Mouse (Mus musculus): ENCODE data around the gene Entpd1. TPM values are rescaled to one million over a fixed set of nuclear protein-coding genes. Genes with fewer than 3 reads are reported as not detected.
A peak's percentile ranks its signal among the peaks of the same experiment; 100 is the strongest.

Entpd1 gene
- polyA plus RNA-seq, 1 experiment from 2014 or later: 11.7 TPM

DNA sequence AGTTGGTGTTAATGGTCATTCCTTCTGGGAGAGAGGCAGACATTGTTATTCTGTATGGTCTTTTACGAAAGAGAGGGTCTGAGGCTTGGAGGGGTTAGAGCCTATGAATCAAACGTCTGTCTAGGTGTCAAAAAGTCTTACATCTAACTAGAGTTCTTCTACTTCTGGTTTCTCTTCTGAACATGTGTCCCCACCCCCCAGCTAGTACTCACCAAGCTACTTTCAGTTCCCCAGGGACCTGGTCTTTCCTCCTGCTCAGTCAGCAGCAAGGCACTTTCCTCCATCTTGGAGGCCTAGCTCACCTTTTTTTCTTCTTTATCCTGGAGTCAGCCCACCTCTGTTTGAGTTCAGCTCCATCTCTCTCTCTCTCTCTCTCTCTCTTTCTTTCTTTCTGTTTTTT, 48.9 kb downstream of the Entpd1 start:
- Histone ChIP-seq H3K9me3 (ENCODE audit: control insufficient read depth, low read length) (no peaks in the 10 kb centered on the region), H3K4me3 (ENCODE audit: low read depth, low read length) (0 out of 2 replicates have a peak overlapping the region, but pooled peaks have one; percentile 30), H3K9ac (ENCODE audit: low read length) (no peak overlapping the region), H3K27me3 (replicated peaks; ENCODE audit: control insufficient read depth, insufficient read depth, low read length) (no peaks in the 10 kb centered on the region), H3K36me3 (ENCODE audit: control insufficient read depth, insufficient read depth, low read length) (no peaks in the 10 kb centered on the region), H3K4me1 (replicated peaks; ENCODE audit: control insufficient read depth, insufficient read depth, low read length) (peaks cover 8% of the 10 kb centered on the region; the same call in 1 of the 2 replicates), H3K27ac (ENCODE audit: low read depth) (no peak overlapping the region), H3K4me2 (ENCODE audit: low read length) (peak overlapping the region; percentile 58)
- WGBS: 77% methylated on average over 2 of the region's 2 CpGs
- ATAC-seq (replicated peaks; ENCODE audit: low FRiP score, low TSS enrichment, low read depth) (no peak), DNase-seq (ENCODE audit: low spot score) (no peak)

DNA sequence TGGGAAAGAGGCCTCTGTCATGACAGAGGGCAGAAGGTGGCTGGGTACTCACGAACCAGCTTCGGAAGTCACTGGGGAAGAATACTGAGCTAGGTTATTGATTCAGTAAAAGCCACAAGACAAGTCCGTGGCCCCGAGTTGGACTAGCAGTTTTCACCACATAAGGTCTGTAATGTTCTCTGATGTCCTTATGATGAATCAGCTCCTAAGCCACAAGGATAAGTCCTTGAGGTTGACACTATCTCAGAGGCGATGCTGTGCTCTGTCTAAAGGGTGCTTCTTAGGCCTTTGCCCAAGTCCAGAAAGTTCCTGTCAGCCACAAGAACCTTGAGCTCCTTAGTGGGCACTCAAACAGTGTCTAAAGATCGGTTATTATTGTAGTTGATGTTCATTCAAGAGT, 49.7 kb downstream of the Entpd1 start:
- DNase-seq (ENCODE audit: low spot score) (no peak), ATAC-seq (replicated peaks; ENCODE audit: low FRiP score, low TSS enrichment, low read depth) (no peak)
- H3K4me1 ChIP-seq (replicated peaks; ENCODE audit: control insufficient read depth, insufficient read depth, low read length): peaks cover 8% of the 10 kb centered on the region; the same call in 1 of the 2 replicates
- H3K9ac ChIP-seq (ENCODE audit: low read length): no peak overlapping the region
- H3K27me3 ChIP-seq (replicated peaks; ENCODE audit: control insufficient read depth, insufficient read depth, low read length): no peaks in the 10 kb centered on the region
- H3K4me2 ChIP-seq (ENCODE audit: low read length): no peak overlapping the region
- no peak overlapping the region for H3K4me3 ChIP-seq (ENCODE audit: low read depth, low read length)
- no peaks in the 10 kb centered on the region for H3K36me3 ChIP-seq (ENCODE audit: control insufficient read depth, insufficient read depth, low read length)
- H3K9me3 ChIP-seq (ENCODE audit: control insufficient read depth, low read length): no peaks in the 10 kb centered on the region
- no peak overlapping the region for H3K27ac ChIP-seq (ENCODE audit: low read depth)
- 81% methylated on average over 6 of the region's 6 CpGs for WGBS

GRCm38 (mm10) chr19:40662727-40663126, 50.6 kb downstream of the Entpd1 start:
- H3K4me3 ChIP-seq (ENCODE audit: low read depth, low read length): no peak overlapping the region
- no peak overlapping the region for H3K9ac ChIP-seq (ENCODE audit: low read length)
- H3K27ac ChIP-seq (ENCODE audit: low read depth): no peak overlapping the region
- DNase-seq (ENCODE audit: low spot score) (no peak), ATAC-seq (replicated peaks; ENCODE audit: low FRiP score, low TSS enrichment, low read depth) (no peak)
- no peaks in the 10 kb centered on the region for H3K36me3 ChIP-seq (ENCODE audit: control insufficient read depth, insufficient read depth, low read length)
- WGBS: 41% methylated on average over 2 of the region's 2 CpGs
- peaks cover 8% of the 10 kb centered on the region; the same call in 1 of the 2 replicates for H3K4me1 ChIP-seq (replicated peaks; ENCODE audit: control insufficient read depth, insufficient read depth, low read length)
- no peak overlapping the region for H3K4me2 ChIP-seq (ENCODE audit: low read length)
- H3K9me3 ChIP-seq (ENCODE audit: control insufficient read depth, low read length): no peaks in the 10 kb centered on the region
- no peaks in the 10 kb centered on the region for H3K27me3 ChIP-seq (replicated peaks; ENCODE audit: control insufficient read depth, insufficient read depth, low read length)

GRCm38 (mm10) chr19:40665778-40666177, 53.6 kb downstream of the Entpd1 start:
- ATAC-seq (replicated peaks; ENCODE audit: low FRiP score, low TSS enrichment, low read depth): no peak
- Histone ChIP-seq H3K9ac (ENCODE audit: low read length) (no peak overlapping the region), H3K4me3 (ENCODE audit: low read depth, low read length) (no peak overlapping the region), H3K4me1 (replicated peaks; ENCODE audit: control insufficient read depth, insufficient read depth, low read length) (no peaks in the 10 kb centered on the region), H3K27me3 (replicated peaks; ENCODE audit: control insufficient read depth, insufficient read depth, low read length) (no peaks in the 10 kb centered on the region), H3K4me2 (ENCODE audit: low read length) (no peak overlapping the region), H3K36me3 (ENCODE audit: control insufficient read depth, insufficient read depth, low read length) (no peaks in the 10 kb centered on the region), H3K9me3 (ENCODE audit: control insufficient read depth, low read length) (no peaks in the 10 kb centered on the region), H3K27ac (ENCODE audit: low read depth) (no peak overlapping the region)
- DNase-seq (ENCODE audit: low spot score): no peak
- 77% methylated on average over 7 of the region's 7 CpGs for WGBS

- no peak for ATAC-seq (replicated peaks; ENCODE audit: low FRiP score, low TSS enrichment, low read depth)
These were observed 54.9 kb downstream of the Entpd1 start for GRCm38 (mm10) chr19:40667111-40667510.

DNA sequence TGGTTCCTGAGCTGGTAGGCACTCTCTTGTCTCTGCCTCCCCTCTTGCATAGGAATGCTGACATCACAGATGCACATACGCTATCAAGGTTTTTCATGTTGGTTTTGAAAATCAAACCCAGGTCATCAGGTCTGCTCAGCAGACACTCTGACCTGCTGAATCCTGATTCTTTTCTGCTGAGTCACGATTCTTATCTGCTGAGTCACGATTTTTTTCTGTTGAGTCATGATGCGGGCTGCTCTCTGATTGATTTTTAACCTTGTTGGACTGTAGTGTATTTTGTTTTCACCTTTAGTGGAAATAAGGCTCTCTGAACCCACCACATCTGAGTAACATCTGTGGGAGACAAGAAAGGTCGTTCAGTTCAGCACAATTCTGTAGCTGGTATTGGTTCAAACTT, 63.2 kb downstream of the Entpd1 start:
- ATAC-seq (replicated peaks; ENCODE audit: low FRiP score, low TSS enrichment, low read depth): no peak
- H3K27ac ChIP-seq (ENCODE audit: low read depth): no peak overlapping the region
- no peak overlapping the region for H3K4me2 ChIP-seq (ENCODE audit: low read length)
- H3K36me3 ChIP-seq (ENCODE audit: control insufficient read depth, insufficient read depth, low read length): no peaks in the 10 kb centered on the region
- no peak for DNase-seq (ENCODE audit: low spot score)
- H3K4me1 ChIP-seq (replicated peaks; ENCODE audit: control insufficient read depth, insufficient read depth, low read length): peaks cover 9% of the 10 kb centered on the region; the same call in 1 of the 2 replicates
- H3K4me3 ChIP-seq (ENCODE audit: low read depth, low read length): no peak overlapping the region
- WGBS: 81% methylated on average over 5 of the region's 5 CpGs
- no peaks in the 10 kb centered on the region for H3K9me3 ChIP-seq (ENCODE audit: control insufficient read depth, low read length)
- no peak overlapping the region for H3K9ac ChIP-seq (ENCODE audit: low read length)
- no peaks in the 10 kb centered on the region for H3K27me3 ChIP-seq (replicated peaks; ENCODE audit: control insufficient read depth, insufficient read depth, low read length)

More at GRCm38 (mm10) chr19:40667111-40667510, 54.9 kb downstream of the Entpd1 start:
- H3K4me3 ChIP-seq (ENCODE audit: low read depth, low read length): no peak overlapping the region
- no peak for DNase-seq (ENCODE audit: low spot score)
- H3K27me3 ChIP-seq (replicated peaks; ENCODE audit: control insufficient read depth, insufficient read depth, low read length): no peaks in the 10 kb centered on the region
- H3K9me3 ChIP-seq (ENCODE audit: control insufficient read depth, low read length): no peaks in the 10 kb centered on the region
- H3K9ac ChIP-seq (ENCODE audit: low read length): no peak overlapping the region
- 75% methylated on average over 6 of the region's 6 CpGs for whole genome bisulfite sequencing
- no peaks in the 10 kb centered on the region for H3K4me1 ChIP-seq (replicated peaks; ENCODE audit: control insufficient read depth, insufficient read depth, low read length)
- no peak overlapping the region for H3K4me2 ChIP-seq (ENCODE audit: low read length)
- H3K36me3 ChIP-seq (ENCODE audit: control insufficient read depth, insufficient read depth, low read length): no peaks in the 10 kb centered on the region
- no peak overlapping the region for H3K27ac ChIP-seq (ENCODE audit: low read depth)

- Histone ChIP-seq H3K9ac (ENCODE audit: low read length) (no peak overlapping the region), H3K4me3 (ENCODE audit: low read depth, low read length) (no peak overlapping the region), H3K27me3 (replicated peaks; ENCODE audit: control insufficient read depth, insufficient read depth, low read length) (no peaks in the 10 kb centered on the region), H3K27ac (ENCODE audit: low read depth) (peak overlapping the region; percentile 27; the same call in 1 of the 2 replicates), H3K4me1 (replicated peaks; ENCODE audit: control insufficient read depth, insufficient read depth, low read length) (peaks cover 9% of the 10 kb centered on the region; the same call in 1 of the 2 replicates), H3K36me3 (ENCODE audit: control insufficient read depth, insufficient read depth, low read length) (no peaks in the 10 kb centered on the region), H3K4me2 (ENCODE audit: low read length) (peak overlapping the region; percentile 32), H3K9me3 (ENCODE audit: control insufficient read depth, low read length) (no peaks in the 10 kb centered on the region)
- no peak for ATAC-seq (replicated peaks; ENCODE audit: low FRiP score, low TSS enrichment, low read depth)
- WGBS: 56% methylated on average over 6 of the region's 6 CpGs
- DNase-seq (ENCODE audit: low spot score): no peak
These were observed 65.9 kb downstream of the Entpd1 start for GRCm38 (mm10) chr19:40678087-40678486.

DNA sequence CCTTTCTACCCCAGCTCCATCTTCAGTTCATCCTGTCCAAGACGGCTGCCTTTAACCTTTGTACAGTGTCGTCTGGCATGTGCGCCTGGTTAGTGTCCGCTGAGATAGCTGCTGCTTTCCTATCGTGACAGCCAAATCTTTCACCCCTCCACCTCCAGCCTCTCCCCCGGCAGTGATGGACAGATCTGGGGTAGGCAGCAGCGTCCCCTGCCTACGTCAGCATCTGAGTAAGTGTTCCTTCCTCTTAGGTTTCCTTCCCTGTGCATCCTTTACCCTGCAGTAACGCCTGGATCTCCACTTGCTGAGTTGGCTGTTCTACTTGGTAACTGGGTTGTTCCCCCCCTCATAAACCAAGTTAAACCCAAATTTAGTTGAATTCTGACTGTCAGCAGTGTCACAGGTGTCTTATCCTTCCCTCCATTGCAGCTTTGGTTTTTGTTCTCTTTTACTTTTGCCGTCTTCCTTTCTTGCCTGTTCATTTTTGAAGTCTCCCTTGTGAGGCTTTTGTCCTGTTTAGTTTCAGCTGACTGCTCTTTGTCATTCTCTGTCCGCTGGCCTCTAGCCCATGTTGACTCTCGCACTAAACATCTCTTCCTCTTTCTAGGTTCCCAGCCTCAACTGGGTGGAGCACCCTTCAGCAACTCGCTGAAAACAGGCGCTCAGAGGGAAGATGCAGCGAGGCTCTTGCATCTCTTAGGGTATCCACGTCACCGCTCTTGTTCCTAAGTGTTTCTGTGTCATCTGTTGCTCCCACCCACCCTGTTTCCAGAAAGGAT, 66.6 kb downstream of the Entpd1 start:
- H3K4me1 ChIP-seq (replicated peaks; ENCODE audit: control insufficient read depth, insufficient read depth, low read length): peaks cover 9% of the 10 kb centered on the region; the same call in 1 of the 2 replicates
- ATAC-seq (replicated peaks; ENCODE audit: low FRiP score, low TSS enrichment, low read depth): no peak
- peak overlapping the region; percentile 43 for H3K27ac ChIP-seq (ENCODE audit: low read depth)
- no peak for DNase-seq (ENCODE audit: low spot score)
- no peaks in the 10 kb centered on the region for H3K36me3 ChIP-seq (ENCODE audit: control insufficient read depth, insufficient read depth, low read length)
- no peaks in the 10 kb centered on the region for H3K9me3 ChIP-seq (ENCODE audit: control insufficient read depth, low read length)
- H3K4me3 ChIP-seq (ENCODE audit: low read depth, low read length): no peak overlapping the region
- peak overlapping the region; percentile 32 for H3K4me2 ChIP-seq (ENCODE audit: low read length)
- no peak overlapping the region for H3K9ac ChIP-seq (ENCODE audit: low read length)
- WGBS: 24% methylated on average over 17 of the region's 17 CpGs
- no peaks in the 10 kb centered on the region for H3K27me3 ChIP-seq (replicated peaks; ENCODE audit: control insufficient read depth, insufficient read depth, low read length)

GRCm38 (mm10) chr19:40679632-40680031, 67.5 kb downstream of the Entpd1 start:
- no peak overlapping the region for H3K9ac ChIP-seq (ENCODE audit: low read length)
- H3K36me3 ChIP-seq (ENCODE audit: control insufficient read depth, insufficient read depth, low read length): no peaks in the 10 kb centered on the region
- no peak overlapping the region for H3K27ac ChIP-seq (ENCODE audit: low read depth)
- no peak overlapping the region for H3K4me2 ChIP-seq (ENCODE audit: low read length)
- peaks cover 9% of the 10 kb centered on the region; the same call in 1 of the 2 replicates for H3K4me1 ChIP-seq (replicated peaks; ENCODE audit: control insufficient read depth, insufficient read depth, low read length)
- no peaks in the 10 kb centered on the region for H3K9me3 ChIP-seq (ENCODE audit: control insufficient read depth, low read length)
- H3K4me3 ChIP-seq (ENCODE audit: low read depth, low read length): no peak overlapping the region
- ATAC-seq (replicated peaks; ENCODE audit: low FRiP score, low TSS enrichment, low read depth) (no peak), DNase-seq (ENCODE audit: low spot score) (no peak)
- WGBS: 96% methylated on average over 3 of the region's 3 CpGs
- no peaks in the 10 kb centered on the region for H3K27me3 ChIP-seq (replicated peaks; ENCODE audit: control insufficient read depth, insufficient read depth, low read length)
